Mouse (Mus musculus): Measurements from ENCODE around the gene Fgfr2.
A peak's percentile ranks its signal among the peaks of the same experiment; 100 is the strongest.

Fgfr2 gene

GRCm38 (mm10) chr7:133040688-133041345 is 82.3 kb downstream of the Fgfr2 start:
- peak; percentile 55 for DNase-seq (ENCODE audit: low spot score)

- DNase-seq (ENCODE audit: low spot score): no peak
Measured at GRCm38 (mm10) chr7:133039556-133040255, 83.4 kb downstream of the Fgfr2 start.

- DNase-seq (ENCODE audit: low spot score): no peak
Measured at GRCm38 (mm10) chr7:133037618-133038017, 85.5 kb downstream of the Fgfr2 start.

DNA sequence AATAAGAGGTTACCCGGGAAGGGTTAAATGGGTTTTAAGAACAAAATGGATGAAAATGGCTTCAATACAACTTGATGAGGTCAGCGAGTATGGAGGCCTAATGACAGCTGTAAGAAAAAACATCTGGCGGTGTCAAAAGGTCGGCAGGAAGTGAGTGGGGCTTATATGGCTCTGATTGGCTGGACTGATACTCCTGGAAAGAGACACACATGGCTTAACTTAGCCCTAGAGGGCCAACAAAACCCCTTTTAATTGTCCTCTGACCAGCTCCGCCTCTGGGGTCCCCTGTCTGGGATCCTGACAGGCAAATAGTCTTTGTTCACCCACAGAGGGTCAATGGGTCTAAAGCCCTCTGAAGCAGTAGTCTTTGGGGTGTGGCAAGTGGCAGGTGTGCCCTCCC is 85.9 kb downstream of the Fgfr2 start:
- DNase-seq (ENCODE audit: low spot score): no peak

- no peak for DNase-seq (ENCODE audit: low spot score)
Measured at GRCm38 (mm10) chr7:133035901-133036300, 87.2 kb downstream of the Fgfr2 start.

GRCm38 (mm10) chr7:133032589-133033203 is 90.5 kb downstream of the Fgfr2 start:
- DNase-seq (ENCODE audit: low spot score): peak; percentile 68

- no peak for DNase-seq (ENCODE audit: low spot score)
Measured at GRCm38 (mm10) chr7:133029496-133030047, 93.6 kb downstream of the Fgfr2 start.

DNA sequence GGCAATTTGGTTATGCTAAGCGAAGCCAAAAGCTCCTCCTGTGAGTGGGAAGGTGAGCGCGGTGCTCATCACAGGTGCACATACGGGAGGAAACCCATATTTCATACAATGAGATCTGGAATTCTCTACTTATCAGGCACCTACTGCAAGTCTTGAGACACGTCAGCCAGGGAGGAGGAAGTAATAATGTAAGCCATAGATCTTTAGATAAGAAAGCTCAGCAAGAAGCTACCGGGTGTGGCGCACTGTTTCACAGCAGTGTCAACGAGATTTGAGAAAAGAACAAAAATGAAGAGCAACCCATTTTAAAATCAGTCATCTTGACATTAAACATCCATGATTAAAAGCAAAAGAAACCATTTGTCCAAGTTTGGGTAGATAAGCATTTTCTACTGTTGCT is 94.1 kb downstream of the Fgfr2 start:
- DNase-seq (ENCODE audit: low spot score): no peak

DNA sequence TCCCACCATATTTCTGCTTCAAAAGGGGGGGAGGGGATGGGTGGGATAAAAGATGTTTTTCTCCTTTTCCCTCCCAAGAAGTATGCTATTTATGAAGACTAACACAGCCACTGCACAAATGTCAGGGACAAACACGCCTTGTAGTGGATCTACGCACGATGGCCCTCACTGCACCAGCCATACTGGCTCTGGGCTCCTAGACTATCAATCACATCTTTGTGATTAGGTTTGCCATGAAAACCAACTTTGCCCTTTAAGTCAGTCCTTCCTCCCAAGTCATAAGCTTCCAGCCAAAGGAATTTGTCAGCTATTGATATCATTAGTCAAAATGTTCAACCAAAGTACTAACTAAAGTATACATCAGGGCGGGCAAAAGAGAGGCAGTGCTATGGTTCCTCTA is 95.2 kb downstream of the Fgfr2 start:
- no peak for DNase-seq (ENCODE audit: low spot score)

- DNase-seq (ENCODE audit: low spot score): no peak
Measured at GRCm38 (mm10) chr7:133024694-133025093, 98.5 kb downstream of the Fgfr2 start.

GRCm38 (mm10) chr7:133019481-133020020 is 103.6 kb downstream of the Fgfr2 start:
- no peak for DNase-seq (ENCODE audit: low spot score)

GRCm38 (mm10) chr7:133018961-133019360 is 104.2 kb downstream of the Fgfr2 start:
- DNase-seq (ENCODE audit: low spot score): no peak

DNA sequence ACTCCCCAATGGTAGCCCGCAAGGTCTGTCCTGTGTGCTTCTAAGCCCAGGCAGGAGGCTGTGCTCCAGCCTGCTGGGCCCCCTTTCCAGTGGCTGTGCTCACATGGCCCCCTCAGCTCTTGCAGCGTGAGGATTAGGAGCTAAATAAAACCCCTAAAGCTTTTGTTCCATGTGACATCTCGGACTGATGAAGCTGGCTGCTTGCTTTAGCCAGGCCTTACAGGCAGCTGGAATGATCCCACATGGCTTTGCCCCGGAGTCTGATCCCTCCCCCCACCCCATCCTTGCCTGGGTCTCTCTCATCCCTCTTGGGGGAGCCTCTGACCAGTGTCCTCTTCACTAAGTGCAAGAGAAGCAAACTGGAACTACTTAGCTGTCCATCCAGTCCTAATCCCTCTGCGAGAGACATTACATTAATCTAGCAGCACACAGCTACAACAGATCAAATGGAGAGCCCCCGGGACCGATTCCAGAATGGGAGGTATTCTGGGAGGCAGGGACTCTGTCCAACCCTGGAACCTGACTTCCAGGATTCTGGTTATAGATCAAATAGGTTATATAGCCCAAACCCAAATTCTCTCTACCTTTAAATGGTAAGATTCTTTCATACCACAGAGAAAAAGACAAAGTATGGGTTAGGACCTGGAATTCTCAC is 107.6 kb downstream of the Fgfr2 start:
- DNase-seq (ENCODE audit: low spot score): no peak

- no peak for DNase-seq (ENCODE audit: low spot score)
Measured at GRCm38 (mm10) chr7:133014631-133015030, 108.5 kb downstream of the Fgfr2 start.

- DNase-seq (ENCODE audit: low spot score): no peak
Measured at GRCm38 (mm10) chr7:133013923-133014322, 109.2 kb downstream of the Fgfr2 start.

GRCm38 (mm10) chr7:133012637-133013366 is 110.3 kb downstream of the Fgfr2 start:
- DNase-seq (ENCODE audit: low spot score): no peak

DNA sequence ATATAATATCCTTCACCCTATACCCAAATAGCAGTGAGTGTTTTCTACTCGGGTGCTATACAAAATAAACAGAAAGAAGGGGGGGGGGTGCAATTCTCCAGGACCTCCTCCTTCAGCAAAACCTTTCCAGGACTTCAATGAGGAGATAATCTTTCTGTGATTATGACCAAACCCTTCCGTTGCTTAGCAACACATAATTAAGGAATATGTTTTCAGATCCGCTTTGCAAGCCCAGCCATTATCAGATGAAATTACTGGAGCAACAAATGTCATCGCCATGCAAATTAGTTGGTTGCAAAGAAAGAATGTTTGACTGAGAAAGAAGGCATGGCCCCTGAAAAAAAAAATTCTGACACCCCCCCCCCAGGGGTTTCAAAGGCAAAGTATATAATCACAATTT is 111.5 kb downstream of the Fgfr2 start:
- DNase-seq (ENCODE audit: low spot score): no peak

DNA sequence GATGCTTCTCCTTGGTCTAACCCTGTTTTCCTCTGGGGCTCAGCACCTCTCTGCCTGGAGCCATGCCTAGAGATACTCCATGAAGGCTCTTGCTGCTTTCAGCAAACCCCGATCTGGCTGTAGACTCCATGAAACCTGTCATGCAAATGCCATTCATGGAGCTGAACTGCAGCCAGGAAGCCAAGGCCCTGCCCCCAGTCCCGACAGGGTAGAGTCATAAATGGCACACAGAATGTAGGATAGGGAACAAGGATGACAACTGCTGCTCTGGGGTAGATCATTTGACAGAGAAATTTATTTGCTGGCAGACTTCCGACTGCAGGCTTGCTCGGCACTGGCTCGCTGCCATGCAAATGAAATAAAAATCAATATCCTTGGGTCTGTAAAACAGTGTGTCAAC is 112.0 kb downstream of the Fgfr2 start:
- DNase-seq (ENCODE audit: low spot score): peak; percentile 48

DNA sequence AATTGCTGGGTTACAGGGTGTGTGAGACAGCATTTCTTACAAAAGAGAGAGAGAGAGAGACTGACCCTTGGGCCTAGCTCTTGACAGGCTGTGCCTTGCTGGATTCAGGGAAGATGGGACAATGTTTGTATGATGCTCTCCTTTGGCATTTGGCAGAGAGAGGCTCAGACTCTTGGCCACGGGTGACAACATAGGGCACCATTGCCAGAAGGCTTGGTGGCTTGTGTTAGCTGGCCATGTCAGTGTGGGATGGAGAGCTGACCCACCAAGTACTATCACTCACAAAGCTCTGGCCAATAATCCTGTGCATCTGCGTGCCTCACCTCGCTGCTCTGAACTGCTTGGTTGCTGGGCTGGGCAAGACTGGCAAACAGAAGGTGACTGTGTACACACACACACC is 112.7 kb downstream of the Fgfr2 start:
- no peak for DNase-seq (ENCODE audit: low spot score)

GRCm38 (mm10) chr7:133009676-133010075 is 113.5 kb downstream of the Fgfr2 start:
- no peak for DNase-seq (ENCODE audit: low spot score)

- DNase-seq (ENCODE audit: low spot score): no peak
Measured at GRCm38 (mm10) chr7:133008663-133009062, 114.5 kb downstream of the Fgfr2 start.

- peak; percentile 82 for DNase-seq (ENCODE audit: low spot score)
Measured at GRCm38 (mm10) chr7:133007343-133007742, 115.8 kb downstream of the Fgfr2 start.

Data from urinary bladder, postnatal 14 days (tissue).